Mouse (Mus musculus): Measurements from ENCODE around the gene Slc26a10. TPM values are rescaled to one million over a fixed set of nuclear protein-coding genes. Genes with fewer than 3 reads are reported as not detected.
A peak's percentile ranks its signal among the peaks of the same experiment; 100 is the strongest.

Gene Slc26a10
- polyA plus RNA-seq, 1 experiment from 2014 or later = 1.4 TPM

- no peak for ATAC-seq
- Histone ChIP-seq H3K36me3 (ENCODE audit: control insufficient read depth, insufficient read depth, low read length) (peaks cover 34% of the 10 kb centered on the region), H3K4me3 (ENCODE audit: low read length) (no peak overlapping the region), H3K4me1 (ENCODE audit: control insufficient read depth, insufficient read depth, low read depth, low read length) (no peaks in the 10 kb centered on the region), H3K9me3 (ENCODE audit: control insufficient read depth, low read length) (no peaks in the 10 kb centered on the region), H3K4me2 (ENCODE audit: low read length) (no peak overlapping the region), H3K27ac (ENCODE audit: low read depth, low read length) (no peak overlapping the region), H3K9ac (ENCODE audit: low read depth, low read length) (no peak overlapping the region), H3K27me3 (replicated peaks; ENCODE audit: control insufficient read depth, insufficient read depth, low read length) (no peaks in the 10 kb centered on the region)
- WGBS = 98% methylated on average over 3 of the region's 3 CpGs
These were observed 22.7 kb upstream of the Slc26a10 start for GRCm38 (mm10) chr10:127203106-127203505.

GRCm38 (mm10) chr10:127200279-127200678 is 19.8 kb upstream of the Slc26a10 start:
- H3K4me1 ChIP-seq (ENCODE audit: control insufficient read depth, insufficient read depth, low read depth, low read length) = peaks cover 8% of the 10 kb centered on the region; the same call in 1 of the 2 replicates
- ATAC-seq = no peak
- no peaks in the 10 kb centered on the region for H3K9me3 ChIP-seq (ENCODE audit: control insufficient read depth, low read length)
- H3K27me3 ChIP-seq (replicated peaks; ENCODE audit: control insufficient read depth, insufficient read depth, low read length) = no peaks in the 10 kb centered on the region
- H3K4me3 ChIP-seq (ENCODE audit: low read length) = no peak overlapping the region
- WGBS = 88% methylated on average over 8 of the region's 8 CpGs
- no peak overlapping the region for H3K4me2 ChIP-seq (ENCODE audit: low read length)
- H3K9ac ChIP-seq (ENCODE audit: low read depth, low read length) = no peak overlapping the region
- H3K27ac ChIP-seq (ENCODE audit: low read depth, low read length) = no peak overlapping the region
- H3K36me3 ChIP-seq (ENCODE audit: control insufficient read depth, insufficient read depth, low read length) = peaks cover 30% of the 10 kb centered on the region

GRCm38 (mm10) chr10:127199474-127199873 is 19.0 kb upstream of the Slc26a10 start:
- Histone ChIP-seq H3K4me2 (ENCODE audit: low read length) (no peak overlapping the region), H3K4me1 (ENCODE audit: control insufficient read depth, insufficient read depth, low read depth, low read length) (peaks cover 13% of the 10 kb centered on the region), H3K27me3 (replicated peaks; ENCODE audit: control insufficient read depth, insufficient read depth, low read length) (no peaks in the 10 kb centered on the region), H3K36me3 (ENCODE audit: control insufficient read depth, insufficient read depth, low read length) (peaks cover 28% of the 10 kb centered on the region), H3K9me3 (ENCODE audit: control insufficient read depth, low read length) (no peaks in the 10 kb centered on the region), H3K9ac (ENCODE audit: low read depth, low read length) (no peak overlapping the region), H3K4me3 (ENCODE audit: low read length) (no peak overlapping the region), H3K27ac (ENCODE audit: low read depth, low read length) (no peak overlapping the region)
- 89% methylated on average over 11 of the region's 11 CpGs for WGBS
- no peak for ATAC-seq

GRCm38 (mm10) chr10:127199068-127199467 is 18.6 kb upstream of the Slc26a10 start:
- no peak overlapping the region for H3K27ac ChIP-seq (ENCODE audit: low read depth, low read length)
- ATAC-seq = peak; percentile 5; the same call in 1 of the 2 replicates
- no peak overlapping the region for H3K4me2 ChIP-seq (ENCODE audit: low read length)
- H3K36me3 ChIP-seq (ENCODE audit: control insufficient read depth, insufficient read depth, low read length) = peaks cover 27% of the 10 kb centered on the region
- H3K4me1 ChIP-seq (ENCODE audit: control insufficient read depth, insufficient read depth, low read depth, low read length) = peaks cover 17% of the 10 kb centered on the region
- no peak overlapping the region for H3K9ac ChIP-seq (ENCODE audit: low read depth, low read length)
- no peaks in the 10 kb centered on the region for H3K27me3 ChIP-seq (replicated peaks; ENCODE audit: control insufficient read depth, insufficient read depth, low read length)
- WGBS = 66% methylated on average over 5 of the region's 5 CpGs
- H3K4me3 ChIP-seq (ENCODE audit: low read length) = no peak overlapping the region
- H3K9me3 ChIP-seq (ENCODE audit: control insufficient read depth, low read length) = no peaks in the 10 kb centered on the region

- Histone ChIP-seq H3K4me1 (ENCODE audit: control insufficient read depth, insufficient read depth, low read depth, low read length) (peaks cover 17% of the 10 kb centered on the region), H3K27ac (ENCODE audit: low read depth, low read length) (no peak overlapping the region), H3K9ac (ENCODE audit: low read depth, low read length) (no peak overlapping the region), H3K9me3 (ENCODE audit: control insufficient read depth, low read length) (no peaks in the 10 kb centered on the region), H3K27me3 (replicated peaks; ENCODE audit: control insufficient read depth, insufficient read depth, low read length) (no peaks in the 10 kb centered on the region), H3K4me2 (ENCODE audit: low read length) (no peak overlapping the region), H3K4me3 (ENCODE audit: low read length) (no peak overlapping the region), H3K36me3 (ENCODE audit: control insufficient read depth, insufficient read depth, low read length) (peaks cover 27% of the 10 kb centered on the region)
- WGBS = 60% methylated on average over 2 of the region's 2 CpGs
- ATAC-seq = no peak
These were observed 18.0 kb upstream of the Slc26a10 start for GRCm38 (mm10) chr10:127198492-127198891.

- 81% methylated on average over 11 of the region's 11 CpGs for WGBS
- Histone ChIP-seq H3K27ac (ENCODE audit: low read depth, low read length) (no peak overlapping the region), H3K36me3 (ENCODE audit: control insufficient read depth, insufficient read depth, low read length) (peaks cover 33% of the 10 kb centered on the region), H3K9ac (ENCODE audit: low read depth, low read length) (no peak overlapping the region), H3K4me2 (ENCODE audit: low read length) (no peak overlapping the region), H3K4me1 (ENCODE audit: control insufficient read depth, insufficient read depth, low read depth, low read length) (peaks cover 17% of the 10 kb centered on the region), H3K9me3 (ENCODE audit: control insufficient read depth, low read length) (no peaks in the 10 kb centered on the region), H3K4me3 (ENCODE audit: low read length) (no peak overlapping the region), H3K27me3 (replicated peaks; ENCODE audit: control insufficient read depth, insufficient read depth, low read length) (no peaks in the 10 kb centered on the region)
- ATAC-seq = no peak
These were observed 17.2 kb upstream of the Slc26a10 start for GRCm38 (mm10) chr10:127197505-127198110.

- Histone ChIP-seq H3K36me3 (ENCODE audit: control insufficient read depth, insufficient read depth, low read length) (peaks cover 33% of the 10 kb centered on the region), H3K27ac (ENCODE audit: low read depth, low read length) (no peak overlapping the region), H3K9me3 (ENCODE audit: control insufficient read depth, low read length) (no peaks in the 10 kb centered on the region), H3K4me2 (ENCODE audit: low read length) (no peak overlapping the region), H3K27me3 (replicated peaks; ENCODE audit: control insufficient read depth, insufficient read depth, low read length) (no peaks in the 10 kb centered on the region), H3K4me3 (ENCODE audit: low read length) (no peak overlapping the region), H3K4me1 (ENCODE audit: control insufficient read depth, insufficient read depth, low read depth, low read length) (peaks cover 17% of the 10 kb centered on the region), H3K9ac (ENCODE audit: low read depth, low read length) (no peak overlapping the region)
- WGBS = 95% methylated on average over 8 of the region's 8 CpGs
- ATAC-seq = no peak
These were observed 16.7 kb upstream of the Slc26a10 start for GRCm38 (mm10) chr10:127197104-127197503.

- peaks cover 30% of the 10 kb centered on the region for H3K36me3 ChIP-seq (ENCODE audit: control insufficient read depth, insufficient read depth, low read length)
- no peaks in the 10 kb centered on the region for H3K27me3 ChIP-seq (replicated peaks; ENCODE audit: control insufficient read depth, insufficient read depth, low read length)
- ATAC-seq = peak; percentile 69
- WGBS = 3% methylated on average over 5 of the region's 5 CpGs
- peaks cover 17% of the 10 kb centered on the region for H3K4me1 ChIP-seq (ENCODE audit: control insufficient read depth, insufficient read depth, low read depth, low read length)
- peak overlapping the region; percentile 65 for H3K4me2 ChIP-seq (ENCODE audit: low read length)
- peak overlapping the region; percentile 94 for H3K9ac ChIP-seq (ENCODE audit: low read depth, low read length)
- H3K27ac ChIP-seq (ENCODE audit: low read depth, low read length) = peak overlapping the region; percentile 90
- peak overlapping the region; percentile 80 for H3K4me3 ChIP-seq (ENCODE audit: low read length)
- no peaks in the 10 kb centered on the region for H3K9me3 ChIP-seq (ENCODE audit: control insufficient read depth, low read length)
These were observed 15.9 kb upstream of the Slc26a10 start for GRCm38 (mm10) chr10:127196392-127196791.

- H3K36me3 ChIP-seq (ENCODE audit: control insufficient read depth, insufficient read depth, low read length) = peaks cover 32% of the 10 kb centered on the region
- peak within 1 kb of the TSS; percentile 80 for H3K4me3 ChIP-seq (ENCODE audit: low read length)
- H3K4me2 ChIP-seq (ENCODE audit: low read length) = peak within 1 kb of the TSS; percentile 65
These were observed 15.1 kb upstream of the Slc26a10 start, which contains the start of gene Dtx3 for GRCm38 (mm10) chr10:127195328-127196129. Gene Dtx3 (minus strand): TSS chr10:127195728.

More at GRCm38 (mm10) chr10:127195328-127196129, 15.1 kb upstream of the Slc26a10 start, which contains the start of gene Dtx3:
- Histone ChIP-seq H3K9me3 (ENCODE audit: control insufficient read depth, low read length) (no peaks in the 10 kb centered on the region), H3K9ac (ENCODE audit: low read depth, low read length) (peak within 1 kb of the TSS; percentile 94), H3K27me3 (replicated peaks; ENCODE audit: control insufficient read depth, insufficient read depth, low read length) (no peaks in the 10 kb centered on the region), H3K27ac (ENCODE audit: low read depth, low read length) (peak within 1 kb of the TSS; percentile 90), H3K4me1 (ENCODE audit: control insufficient read depth, insufficient read depth, low read depth, low read length) (peaks cover 17% of the 10 kb centered on the region)
- under 1% methylated on average over 32 of the region's 47 CpGs for WGBS
- peak; percentile 69 for ATAC-seq
